Mouse (Mus musculus) liver, embryonic 14.5 days (tissue): Measurements from ENCODE around the gene Vkorc1l1. TPM values are rescaled to one million over a fixed set of nuclear protein-coding genes. Genes with fewer than 3 reads are reported as not detected.
A peak's percentile ranks its signal among the peaks of the same experiment; 100 is the strongest.

Experiments used
- ATAC-seq: fragments of 200-750 bp; cut with Nextera tagmentation; 2 replicates; pipeline ENCODE4 v1.8.0; 2017; ENCODE audit warnings: moderate number of reproducible peaks, mild to moderate bottlenecking, moderate library complexity; ENCODE audit not compliant: insufficient read depth
- DNase-seq, 3 experiments: peaks; one replicate each; pipeline ENCODE4 v3.0.0-alpha.2; 2012 to 2013; ENCODE audit warnings: low read depth in 3 of 3, low spot score in 3 of 3
- H3K27ac ChIP-seq: fragments of 300-500 bp; sonication (generic); 2 replicates; pipeline ENCODE4 v1.5.1; 2014; ENCODE audit warnings: moderate library complexity, mild to moderate bottlenecking, control low read depth, inconsistent platforms
- H3K27me3 ChIP-seq: fragments of 300-500 bp; sonication (generic); 2 replicates; pipeline ENCODE4 v1.6.1; 2014; ENCODE audit warnings: mild to moderate bottlenecking, low read length, moderate library complexity; ENCODE audit not compliant: control insufficient read depth, insufficient read depth
- H3K36me3 ChIP-seq: fragments of 300-500 bp; sonication (generic); replicated peaks from 2 replicates; pipeline ENCODE4 v1.6.1; 2014; ENCODE audit warnings: low read depth; ENCODE audit not compliant: control insufficient read depth, insufficient read depth
- H3K4me1 ChIP-seq, 2 experiments: fragments of 200-500 bp in 1 of 2; fragments of 300-500 bp in 1 of 2; sonication (generic) in 1 of 2; replicated peaks; 2 replicates each; pipeline ENCODE4 v1.6.1; 2012 to 2014; ENCODE audit warnings: antibody characterized with exemption in 1 of 2, inconsistent platforms in 1 of 2, low read length in 1 of 2; ENCODE audit not compliant: control insufficient read depth in 2 of 2, insufficient read depth in 2 of 2
- H3K4me2 ChIP-seq: fragments of 300-500 bp; sonication (generic); 2 replicates; pipeline ENCODE4 v1.6.1; 2014; ENCODE audit warnings: low read depth, mild to moderate bottlenecking, control low read depth, moderate library complexity
- H3K4me3 ChIP-seq, 2 experiments: fragments of 200-500 bp in 1 of 2; fragments of 300-500 bp in 1 of 2; sonication (generic) in 1 of 2; 2 replicates each; pipeline ENCODE4 v1.5.1; 2012 to 2014; ENCODE audit warnings: low read depth in 2 of 2, low read length in 2 of 2, mild to moderate bottlenecking in 2 of 2, control low read depth in 1 of 2, inconsistent platforms in 1 of 2, moderate library complexity in 1 of 2; ENCODE audit not compliant: insufficient read depth in 1 of 2
- H3K9ac ChIP-seq: fragments of 300-500 bp; sonication (generic); replicated peaks from 2 replicates; pipeline ENCODE4 v1.6.1; 2014; ENCODE audit warnings: mild to moderate bottlenecking, control low read depth, moderate library complexity
- H3K9me3 ChIP-seq: fragments of 300-500 bp; sonication (generic); 2 replicates; pipeline ENCODE4 v1.6.1; 2016; ENCODE audit warnings: low read length, mixed read lengths; ENCODE audit not compliant: control insufficient read depth
- CTCF ChIP-seq: IDR thresholded peaks from 2 replicates; pipeline ENCODE4 v1.5.1; 2016; ENCODE audit warnings: antibody characterized with exemption, low read depth, control low read depth
- EP300 ChIP-seq: IDR thresholded peaks from 2 replicates; pipeline ENCODE4 v1.6.1; 2016; ENCODE audit warnings: antibody characterized with exemption, low read depth
- WGBS: fragments of 180-500 bp; shearing (Covaris S2); extraction: QIAGEN DNeasy Blood & Tissue Kit; methylation state at CpG from one replicate; pipeline ENCODE4 v1.1.7; 2014; ENCODE audit not compliant: insufficient replicate concordance; 5-methylcytosine and 5-hydroxymethylcytosine counted together
- polyA plus RNA-seq, 2 experiments: library from polyadenylated mRNA; depleted of rRNA in 1 of 2; stranded (reverse) in 1 of 2; unstranded in 1 of 2; fragments of >200 nt; fragmentation: Nextera tagmentation in 1 of 2; extraction: Ambion mirVana in 1 of 2; gene quantifications; 2 replicates each; pipeline versions ENCODE4 v1.2.1 to v1.2.3; 2012 to 2014

Gene Vkorc1l1
- polyA plus RNA-seq, 2 experiments, result 16.6 to 17.5 TPM

DNA sequence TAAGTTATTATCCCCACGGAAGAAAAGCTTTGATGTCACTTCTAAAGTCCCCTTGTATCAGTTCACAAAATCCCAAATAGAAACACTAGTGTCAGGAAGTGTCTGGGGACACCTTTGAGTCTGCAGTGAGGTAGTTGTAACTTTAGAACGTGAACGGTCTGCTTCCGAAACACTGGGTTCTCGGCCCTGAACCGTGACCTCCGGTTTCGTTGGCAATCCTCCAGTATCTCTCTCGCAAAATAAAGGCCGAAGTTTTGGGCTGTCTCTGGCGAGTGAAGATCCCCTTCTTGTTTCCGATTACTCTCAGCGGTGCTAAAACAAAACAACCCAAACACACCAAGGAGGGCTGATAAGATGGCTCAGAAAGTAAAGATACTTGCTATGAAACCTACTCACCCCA is 47.6 kb downstream of the Vkorc1l1 start:
- 83% methylated on average over 13 of the region's 13 CpGs for WGBS
- no peak overlapping the region for H3K4me3 ChIP-seq
- TF ChIP-seq EP300 (no peak), CTCF (no peak)
- H3K27ac ChIP-seq, result no peak overlapping the region
- H3K4me1 ChIP-seq, result peaks cover 27 to 31% of the 10 kb centered on the region in 2 experiments
- H3K27me3 ChIP-seq, result no peaks in the 10 kb centered on the region
- H3K4me2 ChIP-seq, result no peak overlapping the region
- H3K36me3 ChIP-seq, result peaks cover 17% of the 10 kb centered on the region
- DNase-seq (no peak), ATAC-seq (no peak)
- H3K9me3 ChIP-seq, result no peaks in the 10 kb centered on the region
- no peak overlapping the region for H3K9ac ChIP-seq

GRCm38 (mm10) chr5:129991898-129992297 is 50.1 kb downstream of the Vkorc1l1 start:
- WGBS, result 23% methylated on average over 5 of the region's 5 CpGs
- H3K27me3 ChIP-seq, result no peaks in the 10 kb centered on the region
- peak overlapping the region; percentile 19 for H3K27ac ChIP-seq
- H3K9me3 ChIP-seq, result no peaks in the 10 kb centered on the region
- peaks cover 27 to 31% of the 10 kb centered on the region in 2 experiments for H3K4me1 ChIP-seq
- TF ChIP-seq CTCF (peak; percentile 27), EP300 (peak; percentile 41; the same call in 1 of the 2 replicates)
- peak overlapping the region in 1 of 2 experiments; percentile 34; a peak in 1 of 4 replicates for H3K4me3 ChIP-seq
- DNase-seq (peak; percentile 61 to 68 (median 67)), ATAC-seq (peak; percentile 88)
- peak overlapping the region; percentile 6 for H3K4me2 ChIP-seq
- H3K9ac ChIP-seq, result no peak overlapping the region
- H3K36me3 ChIP-seq, result peaks cover 15% of the 10 kb centered on the region

- peak overlapping the region; percentile 33 to 42 for H3K4me3 ChIP-seq
- peak overlapping the region; percentile 38 for H3K4me2 ChIP-seq
- H3K36me3 ChIP-seq, result peaks cover 11% of the 10 kb centered on the region
- H3K9me3 ChIP-seq, result no peaks in the 10 kb centered on the region
- H3K9ac ChIP-seq, result peak overlapping the region; percentile 51
- peaks cover 30 to 36% of the 10 kb centered on the region in 2 experiments for H3K4me1 ChIP-seq
- 64% methylated on average over 14 of the region's 14 CpGs for WGBS
- H3K27ac ChIP-seq, result peak overlapping the region; percentile 76
- no peaks in the 10 kb centered on the region for H3K27me3 ChIP-seq
- TF ChIP-seq EP300 (peak; percentile 44), CTCF (no peak)
- DNase-seq, result no peak
- ATAC-seq, result peak; percentile 59
These were observed 51.6 kb downstream of the Vkorc1l1 start for GRCm38 (mm10) chr5:129993374-129993773.

DNA sequence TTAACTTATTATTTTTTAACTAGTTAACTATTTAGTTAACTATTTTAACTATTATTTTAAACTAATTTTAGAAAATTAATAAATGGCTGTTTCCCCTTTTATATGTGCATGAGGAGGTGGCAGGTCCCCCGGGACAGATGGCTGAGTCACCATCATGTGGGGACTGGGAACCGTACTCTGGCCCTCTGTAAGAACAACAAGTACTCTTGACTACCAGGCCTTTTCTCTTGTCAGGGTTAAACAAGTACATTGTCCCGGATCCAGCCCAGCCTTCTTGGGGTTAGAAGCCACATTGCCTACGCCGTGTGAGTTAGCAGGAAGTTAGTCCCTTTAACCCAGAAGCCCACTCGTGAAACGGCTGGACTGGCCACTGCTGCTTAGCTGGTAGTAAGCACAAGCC is 53.2 kb downstream of the Vkorc1l1 start:
- H3K36me3 ChIP-seq, result peaks cover 3% of the 10 kb centered on the region
- no peak overlapping the region for H3K4me3 ChIP-seq
- WGBS, result 85% methylated on average over 7 of the region's 7 CpGs
- H3K9me3 ChIP-seq, result no peaks in the 10 kb centered on the region
- H3K27me3 ChIP-seq, result no peaks in the 10 kb centered on the region
- no peak for TF ChIP-seq CTCF
- no peak for TF ChIP-seq EP300
- H3K9ac ChIP-seq, result no peak overlapping the region
- no peak for DNase-seq
- H3K4me2 ChIP-seq, result no peak overlapping the region
- ATAC-seq, result no peak
- H3K27ac ChIP-seq, result no peak overlapping the region
- H3K4me1 ChIP-seq, result peaks cover 30 to 36% of the 10 kb centered on the region in 2 experiments

- Histone ChIP-seq H3K4me1 (peaks cover 21 to 32% of the 10 kb centered on the region in 2 experiments), H3K27me3 (no peaks in the 10 kb centered on the region), H3K27ac (no peak overlapping the region), H3K9ac (no peak overlapping the region), H3K4me3 (no peak overlapping the region), H3K4me2 (no peak overlapping the region), H3K9me3 (no peaks in the 10 kb centered on the region), H3K36me3 (no peaks in the 10 kb centered on the region; the same call in 1 of the 2 replicates)
- ATAC-seq (no peak), DNase-seq (no peak)
- TF ChIP-seq CTCF (peak; percentile 64), EP300 (no peak)
- WGBS, result 67% methylated on average over 19 of the region's 19 CpGs
These were observed 55.9 kb downstream of the Vkorc1l1 start for GRCm38 (mm10) chr5:129997700-129998099.
